Mouse (Mus musculus): ENCODE data around the gene Sigmar1. TPM values are rescaled to one million over a fixed set of nuclear protein-coding genes. Genes with fewer than 3 reads are reported as not detected.
"Not testable (repeated sequence)": the region's sequence is repeated elsewhere in the genome, so short reads cannot be mapped to it uniquely, and the experiment has no call there.

Gene Sigmar1
- total RNA-seq, 2 experiments from 2014 or later, result 67.8 to 83.8 TPM

DNA sequence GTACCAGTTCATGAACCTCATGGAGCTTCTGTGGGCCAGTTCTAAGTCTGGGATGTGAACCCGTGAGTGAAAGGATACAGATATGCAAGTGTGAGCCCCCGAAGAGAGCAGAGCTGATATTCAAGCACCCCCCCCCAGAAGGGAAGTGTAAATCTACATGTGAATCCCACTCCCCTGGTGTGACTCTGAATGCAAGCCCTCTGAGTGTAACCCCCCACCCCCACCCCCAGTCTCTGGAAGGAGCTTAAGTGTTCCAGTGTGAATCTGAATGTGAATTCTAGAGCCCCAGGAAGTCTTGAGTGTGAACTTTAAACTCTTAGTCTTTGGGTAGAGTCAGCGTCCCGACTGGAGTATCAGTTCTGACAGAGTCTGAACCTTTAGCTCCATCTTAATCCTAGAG, 62.4 kb downstream of the Sigmar1 start:
- intact Hi-C loops (cut with DNase I); DNase-seq (ENCODE audit: low spot score in 2 of 2): not testable (repeated sequence)

DNA sequence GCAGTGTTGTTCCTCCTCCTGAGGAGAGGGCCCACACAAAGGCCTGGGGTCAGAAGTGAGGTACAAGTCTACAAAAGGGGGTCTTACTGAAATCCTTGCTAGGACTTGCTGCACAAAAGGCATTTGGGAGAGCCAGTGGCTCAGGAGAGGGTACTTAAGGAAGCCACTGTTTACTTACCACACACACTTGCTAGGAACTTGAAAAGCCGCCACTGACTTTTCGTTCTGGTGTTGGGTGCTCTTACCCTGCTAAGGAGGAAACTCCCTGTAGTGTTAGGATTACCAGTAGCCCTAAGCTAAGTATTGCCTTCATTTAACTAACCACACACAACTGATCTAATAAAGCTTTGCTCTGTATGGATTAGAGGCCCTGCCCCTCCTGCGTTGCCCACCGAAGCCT, 65.9 kb downstream of the Sigmar1 start:
- intact Hi-C loops (cut with DNase I); DNase-seq (ENCODE audit: low spot score in 2 of 2): not testable (repeated sequence)

DNA sequence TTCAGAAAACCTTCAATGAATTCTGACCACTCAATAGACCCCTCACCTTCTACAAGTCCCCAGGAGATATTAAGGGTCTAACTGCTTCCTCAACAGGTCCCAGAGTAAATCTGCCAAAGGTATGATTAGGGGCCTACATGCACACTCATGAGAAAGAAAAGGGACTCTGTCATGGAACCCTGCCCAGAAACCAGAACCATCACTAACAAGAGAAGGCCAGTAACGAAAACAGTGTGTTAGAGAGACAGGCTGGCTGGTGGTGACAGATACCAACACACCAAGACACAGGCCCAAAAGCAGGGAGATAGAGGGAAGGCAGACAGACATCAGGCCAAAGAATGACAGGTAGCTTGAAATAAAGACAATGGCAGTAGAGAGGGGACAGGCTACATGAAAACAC, 67.4 kb downstream of the Sigmar1 start:
- intact Hi-C loops (cut with DNase I), result not testable (repeated sequence)

More for the DNA sequence above, 67.4 kb downstream of the Sigmar1 start:
- DNase-seq (ENCODE audit: low spot score in 2 of 2), result not testable (repeated sequence)

Other genes starting within 250 kb of the Sigmar1 start
- gene 1110017D15Rik, start 238.8 kb downstream of the Sigmar1 start, total RNA-seq (2021), result 1 to 10 TPM; 8.7 TPM
- gene Fam219a, start 186.6 kb downstream of the Sigmar1 start, total RNA-seq (2021), result 100 to 1,000 TPM; 204 to 210 TPM
- gene Dnaic1, start 186.4 kb downstream of the Sigmar1 start, total RNA-seq (2021), result 1 to 10 TPM; 5.6 to 8.6 TPM
- 10 to 100 TPM; 54.7 to 60.3 TPM for gene Enho, start 115.8 kb downstream of the Sigmar1 start, total RNA-seq (2021)
- 100 to 1,000 TPM in 1 of 2 experiments, 10 to 100 TPM in 1; 98.6 to 102 TPM for gene Cntfr, start 59.1 kb downstream of the Sigmar1 start, total RNA-seq (2021)
- 10 to 100 TPM; 28.9 to 32.8 TPM for gene Il11ra1, start 56.2 kb downstream of the Sigmar1 start, total RNA-seq (2021)
- 10 to 100 TPM; 30.8 to 31.0 TPM for gene Rpp25l, start 42.6 kb downstream of the Sigmar1 start, total RNA-seq (2021)
- gene Dctn3, start 33.0 kb downstream of the Sigmar1 start, total RNA-seq (2021), result 100 to 1,000 TPM; 201 to 217 TPM
- gene Arid3c, start 25.0 kb downstream of the Sigmar1 start, total RNA-seq (2021), result under 1 TPM; 0.38 to 0.48 TPM
- gene Galt, start 929 bp downstream of the Sigmar1 start, total RNA-seq (2021), result 100 to 1,000 TPM; 103 to 118 TPM
- 100 to 1,000 TPM; 294 to 318 TPM for gene Ccl27a, start 18.1 kb upstream of the Sigmar1 start, total RNA-seq (2021)
- not detected for gene Gm21541, start 147.5 kb upstream of the Sigmar1 start, total RNA-seq (2021)
- 10 to 100 TPM; 55.9 to 61.7 TPM for gene Gm20878, start 185.4 kb upstream of the Sigmar1 start, total RNA-seq (2021)
- gene Fam205a4, start 209.9 kb upstream of the Sigmar1 start, total RNA-seq (2021), result 1 to 10 TPM; 5.1 to 6.1 TPM